Mouse (Mus musculus) heart, postnatal 0 days (tissue): ENCODE data around the gene Acyp1. TPM values are rescaled to one million over a fixed set of nuclear protein-coding genes. Genes with fewer than 3 reads are reported as not detected.

Experiments
- ATAC-seq: fragments of 200-750 bp; cut with Nextera tagmentation; 2 replicates; pipeline ENCODE4 v1.8.0; 2017; ENCODE audit warnings: low read depth, moderate number of reproducible peaks, moderate library complexity; ENCODE audit not compliant: insufficient read depth
- DNase-seq: peaks from one replicate; pipeline ENCODE4 v3.0.0-alpha.2; 2016; ENCODE audit warnings: low spot score
- H3K27ac ChIP-seq: fragments of 300-500 bp; sonication (generic); 2 replicates; pipeline ENCODE4 v1.5.1; 2014; ENCODE audit warnings: low read depth, mild to moderate bottlenecking
- H3K27me3 ChIP-seq: fragments of 300-500 bp; sonication (generic); 2 replicates; pipeline ENCODE4 v1.6.1; 2014; ENCODE audit warnings: low read length, mixed read lengths; ENCODE audit not compliant: control insufficient read depth, insufficient read depth
- H3K36me3 ChIP-seq: fragments of 300-500 bp; sonication (generic); replicated peaks from 2 replicates; pipeline ENCODE4 v1.6.1; 2014; ENCODE audit warnings: low read length, mixed read lengths; ENCODE audit not compliant: control insufficient read depth, insufficient read depth
- H3K4me1 ChIP-seq: fragments of 300-500 bp; sonication (generic); 2 replicates; pipeline ENCODE4 v1.6.1; 2014; ENCODE audit warnings: antibody characterized with exemption; ENCODE audit not compliant: control insufficient read depth, insufficient read depth
- H3K4me2 ChIP-seq: fragments of 300-500 bp; sonication (generic); 2 replicates; pipeline ENCODE4 v1.6.1; 2014; ENCODE audit warnings: low read depth, mild to moderate bottlenecking, low read length, moderate library complexity
- H3K4me3 ChIP-seq: fragments of 300-500 bp; sonication (generic); 2 replicates; pipeline ENCODE4 v1.5.1; 2014; ENCODE audit warnings: low read depth, low read length
- H3K9ac ChIP-seq: fragments of 300-500 bp; sonication (generic); replicated peaks from 2 replicates; pipeline ENCODE4 v1.6.1; 2014; ENCODE audit warnings: low read depth, low read length, mixed read lengths
- H3K9me3 ChIP-seq: fragments of 300-500 bp; sonication (generic); replicated peaks from 2 replicates; pipeline ENCODE4 v1.6.1; 2016; ENCODE audit warnings: low read length; ENCODE audit not compliant: control insufficient read depth
- CTCF ChIP-seq: IDR thresholded peaks from 2 replicates; pipeline ENCODE4 v1.5.1; 2016; ENCODE audit warnings: antibody characterized with exemption, control low read depth, low read depth
- EP300 ChIP-seq: IDR thresholded peaks from 2 replicates; pipeline ENCODE4 v1.6.1; 2016; ENCODE audit warnings: antibody characterized with exemption, low read depth
- WGBS: fragments of 180-500 bp; shearing (Covaris S2); extraction: QIAGEN DNeasy Blood & Tissue Kit; methylation state at CpG from one replicate; pipeline ENCODE4 v1.1.7; 2014; 5-methylcytosine and 5-hydroxymethylcytosine counted together
- microRNA-seq: library from miRNA; unstranded; fragments of <30 nt; microRNA quantifications from one replicate; pipeline ENCODE4, GENCODE M21; 2016
- polyA plus RNA-seq: library from polyadenylated mRNA; unstranded; fragments of >200 nt; fragmentation: Nextera tagmentation; extraction: Ambion mirVana; gene quantifications from 2 replicates; pipeline ENCODE4 v1.2.1, GENCODE M21; 2015
- total RNA-seq: library from RNA; depleted of rRNA; stranded (reverse); fragments of >200 nt; gene quantifications from 2 replicates; pipeline ENCODE4 v1.2.3, GENCODE M21; 2014; ENCODE audit warnings: low replicate concordance; rRNA removed

Gene Acyp1
- total and polyA plus RNA-seq, 2 experiments from 2014 or later, result 18.1 to 59.8 TPM

DNA sequence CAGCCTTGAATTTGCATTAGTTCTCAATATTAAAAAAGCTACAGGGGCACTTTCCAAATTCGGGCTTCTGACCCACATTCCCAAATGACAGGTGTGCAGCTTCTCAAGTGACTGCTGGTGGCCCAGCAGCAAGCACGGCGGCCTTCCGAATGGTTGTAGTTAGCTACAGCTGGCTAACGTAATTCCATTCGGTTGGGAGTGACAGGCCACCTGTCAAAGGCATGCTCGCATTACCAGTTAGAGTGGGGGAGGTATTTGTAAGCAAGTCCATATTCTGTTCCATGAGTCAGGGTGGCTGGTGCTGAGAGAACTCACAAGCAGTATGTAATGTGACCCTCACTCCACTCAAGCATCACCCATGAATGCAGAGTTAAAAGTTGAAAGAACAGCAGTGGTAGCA is 61.0 kb downstream of the Acyp1 start:
- no peak for DNase-seq

More for the DNA sequence above, 61.0 kb downstream of the Acyp1 start:
- Histone ChIP-seq H3K4me2 (no peak overlapping the region), H3K27ac (no peak overlapping the region), H3K4me1 (no peaks in the 10 kb centered on the region), H3K9ac (no peak overlapping the region), H3K9me3 (no peaks in the 10 kb centered on the region), H3K4me3 (no peak overlapping the region), H3K27me3 (no peaks in the 10 kb centered on the region), H3K36me3 (peaks cover 50% of the 10 kb centered on the region)
- 48% methylated on average over 7 of the region's 7 CpGs for WGBS
- TF ChIP-seq CTCF, result no peak
- TF ChIP-seq EP300, result no peak
- ATAC-seq, result no peak

Small RNA genes within 50 kb of the gene (microRNA-seq; reads per million reads assigned to microRNA genes)
- not detected for gene Mir6938

Other genes starting within 250 kb of the Acyp1 start
- gene Prox2, start 177.7 kb downstream of the Acyp1 start, total RNA-seq, result 0.08 and 2.0 TPM in 2 replicates
- gene Prox2, start 177.7 kb downstream of the Acyp1 start, polyA plus RNA-seq, result 1.8 and 1.9 TPM in 2 replicates
- gene Dlst, start 177.6 kb downstream of the Acyp1 start, total RNA-seq, result 341 and 343 TPM in 2 replicates
- 255 and 269 TPM in 2 replicates for gene Dlst, start 177.6 kb downstream of the Acyp1 start, polyA plus RNA-seq
- 0.04 and 0.11 TPM in 2 replicates for gene Rps6kl1, start 137.2 kb downstream of the Acyp1 start, total RNA-seq
- gene Rps6kl1, start 137.2 kb downstream of the Acyp1 start, polyA plus RNA-seq, result 0.95 and 1.1 TPM in 2 replicates
- 4.4 and 5.0 TPM in 2 replicates for gene Pgf, start 110.6 kb downstream of the Acyp1 start, total RNA-seq
- gene Pgf, start 110.6 kb downstream of the Acyp1 start, polyA plus RNA-seq, result 3.6 and 4.0 TPM in 2 replicates
- gene Eif2b2, start 69.0 kb downstream of the Acyp1 start, total RNA-seq, result 54.0 and 106 TPM in 2 replicates
- gene Eif2b2, start 69.0 kb downstream of the Acyp1 start, polyA plus RNA-seq, result 48.6 and 49.4 TPM in 2 replicates
- 4.4 and 8.6 TPM in 2 replicates for gene Mlh3, start 17.8 kb downstream of the Acyp1 start, total RNA-seq
- 4.9 and 5.0 TPM in 2 replicates for gene Mlh3, start 17.8 kb downstream of the Acyp1 start, polyA plus RNA-seq
- gene Zc2hc1c, start 153 bp upstream of the Acyp1 start, total RNA-seq, result 0.80 and 0.85 TPM in 2 replicates
- gene Zc2hc1c, start 153 bp upstream of the Acyp1 start, polyA plus RNA-seq, result 1.1 TPM in 2 replicates
- gene Nek9, start 50.9 kb upstream of the Acyp1 start, total RNA-seq, result 29.2 and 45.2 TPM in 2 replicates
- 12.5 and 14.2 TPM in 2 replicates for gene Nek9, start 50.9 kb upstream of the Acyp1 start, polyA plus RNA-seq
- gene Tmed10, start 86.4 kb upstream of the Acyp1 start, total RNA-seq, result 48.2 and 49.7 TPM in 2 replicates
- gene Tmed10, start 86.4 kb upstream of the Acyp1 start, polyA plus RNA-seq, result 216 and 218 TPM in 2 replicates
- 12.8 and 18.5 TPM in 2 replicates for gene Fos, start 185.5 kb upstream of the Acyp1 start, total RNA-seq
- gene Fos, start 185.5 kb upstream of the Acyp1 start, polyA plus RNA-seq, result 1.6 and 2.7 TPM in 2 replicates